29 mouse cellular contexts compared by ENCODE assay signal in the genomic region with DNA sequence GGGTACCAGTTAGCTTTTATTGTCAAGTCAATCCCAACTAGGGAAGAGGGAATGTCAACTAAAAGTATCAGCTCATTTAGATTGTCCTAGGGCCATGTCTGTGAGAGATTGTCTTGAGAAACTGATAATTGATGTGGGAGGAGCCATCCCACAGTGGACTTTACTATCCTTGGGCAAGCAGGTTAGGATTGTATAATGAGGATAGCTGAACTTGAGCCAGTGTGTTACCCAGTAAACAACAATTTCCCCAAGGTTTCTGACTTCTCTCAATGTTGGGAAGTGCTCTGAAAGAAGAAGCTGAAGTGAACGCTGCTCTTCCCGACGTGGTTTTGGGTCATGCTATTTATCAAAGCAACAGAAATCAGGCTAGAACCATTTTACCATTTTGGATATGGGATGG.
"Had no signal": no experiment of that assay in that cellular context is flagged by ENCODE, and none has a peak within 500 bp of the region (broad histone marks: within the 10 kb centered on the region; RNA-seq: fewer than 3 reads in every experiment).

No protein-coding gene starts in this region.

- H3K9me3 ChIP-seq: embryonic facial prominence, embryonic 10.5 days; embryonic facial prominence, embryonic 12.5 days; embryonic facial prominence, embryonic 13.5 days; embryonic facial prominence, embryonic 15.5 days; forebrain, embryonic 10.5 days; forebrain, embryonic 12.5 days; forebrain, embryonic 13.5 days; forebrain, embryonic 15.5 days had no signal

- H3K36me3 ChIP-seq: embryonic facial prominence, embryonic 12.5 days; embryonic facial prominence, embryonic 15.5 days; forebrain, embryonic 10.5 days; forebrain, embryonic 12.5 days; forebrain, embryonic 15.5 days had no signal

- DNase-seq: cerebellum, adult 2 months; cerebellum, adult 8-10 months; cerebellum, adult 9-10 months; cerebellum, adult 9-11 months; cerebellum, postnatal 10 days; cerebellum, postnatal 14 days; cerebellum, postnatal 25 days; cerebellum, postnatal 36 days; embryo, embryonic 11 days; forebrain, postnatal 0 days; gastrocnemius, adult 2 months; gastrocnemius, postnatal 10 days; gastrocnemius, postnatal 14 days; gastrocnemius, postnatal 25 days; gastrocnemius, postnatal 36 days; heart, adult 11 months; heart, adult 18-20 months; heart, adult 2 months had no signal

- H3K27ac ChIP-seq: embryonic facial prominence, embryonic 10.5 days; embryonic facial prominence, embryonic 12.5 days; embryonic facial prominence, embryonic 13.5 days; embryonic facial prominence, embryonic 15.5 days; forebrain, embryonic 10.5 days; forebrain, embryonic 12.5 days; forebrain, embryonic 13.5 days; forebrain, embryonic 15.5 days; gastrocnemius, adult 2 months; heart, adult 2 months had no signal

- H3K9ac ChIP-seq: embryonic facial prominence, embryonic 12.5 days; embryonic facial prominence, embryonic 13.5 days; embryonic facial prominence, embryonic 15.5 days; forebrain, embryonic 12.5 days; forebrain, embryonic 13.5 days; forebrain, embryonic 15.5 days; forebrain, postnatal 0 days had no signal

- H3K4me3 ChIP-seq: embryonic facial prominence, embryonic 10.5 days; embryonic facial prominence, embryonic 12.5 days; embryonic facial prominence, embryonic 13.5 days; embryonic facial prominence, embryonic 15.5 days; erythroblast, embryonic 14.5 days; forebrain, embryonic 10.5 days; forebrain, embryonic 12.5 days; forebrain, embryonic 13.5 days; forebrain, embryonic 15.5 days; gastrocnemius, adult 2 months; heart, adult 2 months had no signal

- ATAC-seq: forebrain, embryonic 13.5 days; forebrain, embryonic 14.5 days; forebrain, embryonic 15.5 days; forebrain, embryonic 16.5 days; forebrain, postnatal 0 days had no signal

- H3K4me1 ChIP-seq: embryonic facial prominence, embryonic 10.5 days; forebrain, embryonic 10.5 days; forebrain, embryonic 12.5 days; forebrain, embryonic 13.5 days had no signal

- H3K4me2 ChIP-seq: embryonic facial prominence, embryonic 12.5 days; embryonic facial prominence, embryonic 13.5 days; embryonic facial prominence, embryonic 15.5 days; forebrain, embryonic 12.5 days; forebrain, embryonic 13.5 days; forebrain, embryonic 15.5 days had no signal

- H3K27me3 ChIP-seq: embryonic facial prominence, embryonic 12.5 days; embryonic facial prominence, embryonic 13.5 days; embryonic facial prominence, embryonic 15.5 days; forebrain, embryonic 12.5 days; forebrain, embryonic 13.5 days; forebrain, embryonic 15.5 days had no signal
